Mouse (Mus musculus) megakaryocyte, embryonic 14.5 days (primary cell): ENCODE data around the gene Rbms1.

Experiments used
- FLI1 ChIP-seq: IDR thresholded peaks from 2 replicates; pipeline ENCODE4 v1.6.1; 2012; ENCODE audit warnings: low read length, inconsistent platforms, mixed read lengths
- GATA1 ChIP-seq: IDR thresholded peaks from 3 replicates; pipeline ENCODE4 v1.6.1; 2012; ENCODE audit warnings: mixed read lengths, low read length, inconsistent platforms, borderline replicate concordance

- no peak for TF ChIP-seq GATA1
- TF ChIP-seq FLI1, result no peak
Observed at GRCm38 (mm10) chr2:60700956-60701355, 262.0 kb downstream of the Rbms1 start.
